Mouse (Mus musculus): ENCODE results near the gene Ndufb5. TPM values are rescaled to one million over a fixed set of nuclear protein-coding genes. Genes with fewer than 3 reads are reported as not detected.

Ndufb5 gene
- total and polyA plus RNA-seq, 3 experiments: 213 to 502 (median 241) TPM

DNA sequence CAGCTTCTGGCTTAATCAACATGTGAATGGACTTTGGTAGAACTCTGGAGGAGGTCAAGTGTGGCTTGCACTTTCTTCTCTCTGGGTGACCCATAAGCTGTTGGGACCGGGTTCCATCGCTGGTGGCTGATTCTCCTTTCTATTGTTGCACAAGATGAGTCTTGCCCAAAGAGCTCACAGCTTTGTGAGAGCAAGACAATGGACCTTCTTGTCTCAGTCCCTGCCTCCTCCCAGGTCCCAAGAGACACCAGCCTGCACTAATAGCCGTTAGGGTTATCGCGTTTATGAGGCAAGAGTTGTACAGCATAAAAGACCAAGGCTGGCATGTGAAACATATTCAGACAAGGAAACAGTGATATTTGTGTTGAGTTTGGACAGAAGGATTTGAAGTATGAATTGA is 42.6 kb upstream of the Ndufb5 start:
- H3K36me3 ChIP-seq (ENCODE audit: control insufficient read depth in 1 of 2, insufficient read depth in 2 of 2, low read length in 2 of 2): peaks cover 0 to 40% of the 10 kb centered on the region in 2 experiments; a peak in 2 of 4 replicates
- H3K9me3 ChIP-seq (replicated peaks; ENCODE audit: insufficient read depth, low read length): no peaks in the 10 kb centered on the region
- peaks cover 28 to 31% of the 10 kb centered on the region in 2 experiments for H3K4me1 ChIP-seq (ENCODE audit: control insufficient read depth in 1 of 2, insufficient read depth in 2 of 2, low read length in 2 of 2)
- no peak for TF ChIP-seq BHLHE40 (IDR thresholded peaks at IDR 0.05; ENCODE audit: borderline replicate concordance, low read depth, low read length)
- TF ChIP-seq GABPA (IDR thresholded peaks at IDR 0.05; ENCODE audit: low read depth, low read length): no peak
- no peak for TF ChIP-seq TCF12 (IDR thresholded peaks at IDR 0.05; ENCODE audit: low read depth, low read length)
- TF ChIP-seq GATA1 (IDR thresholded peaks at IDR 0.05; ENCODE audit: low read depth, low read length): no peak
- TF ChIP-seq ZNF384 (IDR thresholded peaks at IDR 0.05; ENCODE audit: low read depth, low read length): no peak
- TF ChIP-seq CHD2 (IDR thresholded peaks at IDR 0.05; ENCODE audit: low read length): no peak
- TF ChIP-seq SIN3A (IDR thresholded peaks at IDR 0.05; ENCODE audit: low read length): no peak
- TF ChIP-seq USF1 (IDR thresholded peaks at IDR 0.05; ENCODE audit: low read depth, low read length): no peak
- no peak for TF ChIP-seq NRF1 (IDR thresholded peaks at IDR 0.05; ENCODE audit: insufficient read depth, low read depth, low read length, poor library complexity, severe bottlenecking)
- no peak for TF ChIP-seq MAX (IDR thresholded peaks at IDR 0.05; ENCODE audit: low read length)
- TF ChIP-seq KAT2A (conservative IDR thresholded peaks at IDR 0.05; ENCODE audit: low read depth, low read length): no peak
- TF ChIP-seq JUND (IDR thresholded peaks at IDR 0.05; ENCODE audit: low read depth, low read length): no peak
- no peak for TF ChIP-seq MYB (IDR thresholded peaks at IDR 0.05; ENCODE audit: low read depth, low read length)
- no peak for TF ChIP-seq MAFK (IDR thresholded peaks at IDR 0.05; ENCODE audit: borderline replicate concordance, low read depth, low read length)
- TF ChIP-seq POLR2A (IDR thresholded peaks at IDR 0.05; ENCODE audit: control insufficient read depth in 1 of 2, insufficient read depth in 1 of 2, low read depth in 1 of 2, low read length in 2 of 2, poor library complexity in 1 of 2): no peak
- no peak for TF ChIP-seq ETS1 (IDR thresholded peaks at IDR 0.05; ENCODE audit: low read depth, low read length)
- no peaks in the 10 kb centered on the region for H3K79me2 ChIP-seq (ENCODE audit: control insufficient read depth, insufficient read depth, low read length, poor library complexity)
- no peak for DNase-seq (ENCODE audit: low read depth, low spot score)
- no peak overlapping the region for H3K27ac ChIP-seq (ENCODE audit: control insufficient read depth, low read depth, low read length)
- H3K4me3 ChIP-seq (ENCODE audit: control insufficient read depth in 1 of 2, insufficient read depth in 1 of 2, low read depth in 2 of 2, low read length in 2 of 2): no peak overlapping the region
- no peak overlapping the region for H3K9ac ChIP-seq (ENCODE audit: control insufficient read depth, low read depth, low read length, poor library complexity, severe bottlenecking)
- no peaks in the 10 kb centered on the region for H3K27me3 ChIP-seq (ENCODE audit: control insufficient read depth in 1 of 2, insufficient read depth in 2 of 2, low read length in 2 of 2)

- peak overlapping the region; percentile 36 to 53 for H3K4me3 ChIP-seq (ENCODE audit: control insufficient read depth in 1 of 2, insufficient read depth in 1 of 2, low read depth in 2 of 2, low read length in 2 of 2)
- peak; percentile 76 for DNase-seq (ENCODE audit: low read depth, low spot score)
- H3K79me2 ChIP-seq (ENCODE audit: control insufficient read depth, insufficient read depth, low read length, poor library complexity): no peaks in the 10 kb centered on the region
- peak overlapping the region; percentile 31; the same call in 1 of the 2 replicates for H3K9ac ChIP-seq (ENCODE audit: control insufficient read depth, low read depth, low read length, poor library complexity, severe bottlenecking)
- H3K27ac ChIP-seq (ENCODE audit: control insufficient read depth, low read depth, low read length): peak overlapping the region; percentile 53
- H3K4me1 ChIP-seq (ENCODE audit: control insufficient read depth in 1 of 2, insufficient read depth in 2 of 2, low read length in 2 of 2): peaks cover 26 to 30% of the 10 kb centered on the region in 2 experiments
- no peaks in the 10 kb centered on the region for H3K9me3 ChIP-seq (replicated peaks; ENCODE audit: insufficient read depth, low read length)
- peaks cover 0 to 36% of the 10 kb centered on the region in 2 experiments; a peak in 2 of 4 replicates for H3K36me3 ChIP-seq (ENCODE audit: control insufficient read depth in 1 of 2, insufficient read depth in 2 of 2, low read length in 2 of 2)
- no peaks in the 10 kb centered on the region for H3K27me3 ChIP-seq (ENCODE audit: control insufficient read depth in 1 of 2, insufficient read depth in 2 of 2, low read length in 2 of 2)
- TF ChIP-seq SIN3A (IDR thresholded peaks at IDR 0.05; ENCODE audit: low read length) (peak; percentile 59), NRF1 (IDR thresholded peaks at IDR 0.05; ENCODE audit: insufficient read depth, low read depth, low read length, poor library complexity, severe bottlenecking) (no peak), EP300 (IDR thresholded peaks at IDR 0.05; ENCODE audit: low read depth in 1 of 2, low read length in 2 of 2) (no peak), E2F4 (IDR thresholded peaks at IDR 0.05; ENCODE audit: borderline replicate concordance, low read depth, low read length) (no peak), CHD2 (IDR thresholded peaks at IDR 0.05; ENCODE audit: low read length) (no peak), ELF1 (IDR thresholded peaks at IDR 0.05; ENCODE audit: low read depth, low read length) (no peak), USF1 (IDR thresholded peaks at IDR 0.05; ENCODE audit: low read depth, low read length) (no peak), SMC3 (IDR thresholded peaks at IDR 0.05; ENCODE audit: low read depth, low read length) (peak; percentile 74), ZKSCAN1 (IDR thresholded peaks at IDR 0.05; ENCODE audit: low read depth, low read length) (no peak), BHLHE40 (IDR thresholded peaks at IDR 0.05; ENCODE audit: borderline replicate concordance, low read depth, low read length) (no peak), MXI1 (IDR thresholded peaks at IDR 0.05; ENCODE audit: low read depth, low read length) (peak; percentile 60), ZMIZ1 (IDR thresholded peaks at IDR 0.05; ENCODE audit: low read depth, low read length) (no peak), MAX (IDR thresholded peaks at IDR 0.05; ENCODE audit: low read length) (peak; percentile 55; the same call in 1 of the 2 replicates), MAZ (IDR thresholded peaks at IDR 0.05; ENCODE audit: low read depth, low read length) (no peak; the same call in 1 of the 2 replicates), POLR2A (IDR thresholded peaks at IDR 0.05; ENCODE audit: control insufficient read depth in 1 of 2, insufficient read depth in 1 of 2, low read depth in 1 of 2, low read length in 2 of 2, poor library complexity in 1 of 2) (no peak), ZC3H11A (IDR thresholded peaks at IDR 0.05; ENCODE audit: low read depth, low read length) (peak; percentile 75), RCOR1 (IDR thresholded peaks at IDR 0.05; ENCODE audit: low read depth, low read length) (0 out of 2 replicates have a peak, but pooled peaks have one; percentile 10), UBTF (IDR thresholded peaks at IDR 0.05; ENCODE audit: borderline replicate concordance, insufficient read depth, low read depth, low read length) (no peak), MYB (IDR thresholded peaks at IDR 0.05; ENCODE audit: low read depth, low read length) (no peak), TAL1 (IDR thresholded peaks at IDR 0.05; ENCODE audit: low read length) (no peak)
These were observed 41.8 kb upstream of the Ndufb5 start for GRCm38 (mm10) chr3:32694737-32695582.

Data from MEL (cell line).